ENCODE assay signal across 16 mouse cellular contexts in genomic region chr15:11483916-11484315, GRCm38 (mm10).
"Had no signal": no experiment of that assay in that cellular context is flagged by ENCODE, and none has a peak within 500 bp of the region (broad histone marks: within the 10 kb centered on the region; RNA-seq: fewer than 3 reads in every experiment).

No protein-coding gene starts in this region.

- H3K27ac ChIP-seq: neural tube, embryonic 13.5 days; neural tube, embryonic 15.5 days; stomach, embryonic 15.5 days; stomach, postnatal 0 days had no signal

- H3K4me2 ChIP-seq: neural tube, embryonic 13.5 days; neural tube, embryonic 15.5 days; stomach, embryonic 15.5 days had no signal

- H3K4me1 ChIP-seq: neural tube, embryonic 13.5 days; neural tube, embryonic 15.5 days; stomach, embryonic 15.5 days had no signal

- H3K9me3 ChIP-seq: neural tube, embryonic 13.5 days; neural tube, embryonic 15.5 days; stomach, embryonic 15.5 days had no signal

- H3K9ac ChIP-seq: neural tube, embryonic 13.5 days; neural tube, embryonic 15.5 days; stomach, embryonic 15.5 days had no signal

- DNase-seq: retina, postnatal 1 day; right cerebral cortex, adult 18-20 months; right cerebral cortex, postnatal 14 days; right cerebral cortex, postnatal 25 days; right cerebral cortex, postnatal 4 days; spleen, adult 18-20 months; thymus, adult 18-20 months; thymus, adult 2 months; thymus, postnatal 14 days; thymus, postnatal 25 days; thymus, postnatal 36 days; thymus, postnatal 4 days had no signal

- H3K36me3 ChIP-seq: neural tube, embryonic 13.5 days; neural tube, embryonic 15.5 days; stomach, embryonic 15.5 days had no signal

- H3K4me3 ChIP-seq: neural tube, embryonic 13.5 days; neural tube, embryonic 15.5 days; stomach, embryonic 15.5 days had no signal

- H3K27me3 ChIP-seq: neural tube, embryonic 13.5 days; neural tube, embryonic 15.5 days; stomach, embryonic 15.5 days had no signal
